Mouse (Mus musculus) gastrocnemius, postnatal 10 days (tissue): ENCODE results near the gene Tex52. TPM values are rescaled to one million over a fixed set of nuclear protein-coding genes. Genes with fewer than 3 reads are reported as not detected.

Source experiments
- DNase-seq: peaks from one replicate; pipeline ENCODE4 v3.0.0; 2021; ENCODE audit warnings: mixed read lengths
- long read RNA-seq, 2 experiments: library from polyadenylated mRNA; stranded (forward); transcript quantifications; one replicate each; pipeline ENCODE4 v2.0.0; 2021
- total RNA-seq, 2 experiments: library from RNA; stranded (reverse); gene quantifications; 2 replicates each; pipeline ENCODE4 v1.2.3; 2021

The Tex52 gene
- total RNA-seq = under 1 TPM in 1 of 2 experiments, not detected in 1; 0.36 TPM
- long read RNA-seq, experiment 1 = 0 reads
- long read RNA-seq, experiment 2 = 0 reads

- peak; percentile 22 for DNase-seq
Measured at GRCm38 (mm10) chr6:128375192-128375591, at the start of gene Tex52, which contains the start of gene Gm44596. Tex52 (plus strand) TSS chr6:128375456. Gm44596 (plus strand) TSS chr6:128375503.

GRCm38 (mm10) chr6:128334397-128335124, 40.7 kb upstream of the Tex52 start:
- DNase-seq = peak; percentile 74

- DNase-seq = no peak
Measured at GRCm38 (mm10) chr6:128337467-128337866, 37.8 kb upstream of the Tex52 start.

GRCm38 (mm10) chr6:128338876-128339275, 36.4 kb upstream of the Tex52 start:
- no peak for DNase-seq

- no peak for DNase-seq
Measured at GRCm38 (mm10) chr6:128341956-128342723, 33.1 kb upstream of the Tex52 start.

- DNase-seq = no peak
Measured at GRCm38 (mm10) chr6:128345623-128346022, 29.6 kb upstream of the Tex52 start.

- DNase-seq = no peak
Measured at GRCm38 (mm10) chr6:128346782-128347181, 28.5 kb upstream of the Tex52 start.

GRCm38 (mm10) chr6:128349711-128350110, 25.5 kb upstream of the Tex52 start:
- DNase-seq = no peak

- no peak for DNase-seq
Measured at GRCm38 (mm10) chr6:128354140-128354539, 21.1 kb upstream of the Tex52 start.

GRCm38 (mm10) chr6:128355201-128355681, 20.0 kb upstream of the Tex52 start:
- peak; percentile 43 for DNase-seq

- DNase-seq = peak; percentile 99
Measured at GRCm38 (mm10) chr6:128355726-128356416, 19.4 kb upstream of the Tex52 start, which contains the start of gene Tulp3. Tulp3 (minus strand) TSS chr6:128355851.

GRCm38 (mm10) chr6:128358999-128359398, 16.3 kb upstream of the Tex52 start:
- peak; percentile 62 for DNase-seq

- no peak for DNase-seq
Measured at GRCm38 (mm10) chr6:128361901-128362300, 13.4 kb upstream of the Tex52 start.

GRCm38 (mm10) chr6:128362381-128363006, 12.8 kb upstream of the Tex52 start, which contains the start of the genes Rhno1 and Foxm1:
Rhno1 (minus strand) TSS chr6:128362911.
Foxm1 (plus strand) TSS chr6:128362967.
- peak; percentile 87 for DNase-seq

GRCm38 (mm10) chr6:128363007-128363825, 12.0 kb upstream of the Tex52 start:
- peak; percentile 24 for DNase-seq

GRCm38 (mm10) chr6:128364721-128365120, 10.5 kb upstream of the Tex52 start:
- DNase-seq = no peak

- no peak for DNase-seq
Measured at GRCm38 (mm10) chr6:128366466-128366865, 8.8 kb upstream of the Tex52 start.

GRCm38 (mm10) chr6:128370040-128370439, 5.2 kb upstream of the Tex52 start:
- no peak for DNase-seq

GRCm38 (mm10) chr6:128376371-128377085, 1.3 kb downstream of the Tex52 start:
- DNase-seq = no peak

- DNase-seq = no peak
Measured at GRCm38 (mm10) chr6:128379636-128380035, 4.4 kb downstream of the Tex52 start.
